Mouse (Mus musculus) thymus, postnatal 4 days (tissue): ENCODE measurements around the gene Uchl4.
"Not testable (repeated sequence)": the region's sequence is repeated elsewhere in the genome, so short reads cannot be mapped to it uniquely, and the experiment has no call there.

ENCODE experiments used
- DNase-seq: peaks from one replicate; pipeline ENCODE4 v3.0.0; 2021

Gene Uchl4

GRCm38 (mm10) chr9:64232257-64232957 lies 2.6 kb upstream of the Uchl4 start:
- no peak for DNase-seq

DNA sequence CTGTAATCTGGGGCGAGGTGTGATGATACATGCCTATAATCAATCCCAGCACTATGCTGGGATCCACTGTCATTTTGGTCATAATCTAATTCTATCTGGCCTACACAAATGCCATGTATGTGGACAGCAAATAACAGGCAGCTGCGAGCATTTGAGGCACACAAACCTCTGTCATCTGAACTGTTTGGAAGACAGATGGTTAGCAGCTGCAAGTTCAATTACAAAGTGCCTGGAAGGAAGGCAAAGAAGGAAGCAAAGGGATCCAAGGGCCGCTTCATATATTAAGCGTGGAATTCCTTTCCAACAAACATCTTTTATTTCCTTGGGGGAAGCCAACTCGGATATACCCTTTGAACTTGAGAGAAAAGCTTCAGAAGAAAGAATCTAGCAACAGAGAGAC lies 1.3 kb upstream of the Uchl4 start:
- DNase-seq = no peak

DNA sequence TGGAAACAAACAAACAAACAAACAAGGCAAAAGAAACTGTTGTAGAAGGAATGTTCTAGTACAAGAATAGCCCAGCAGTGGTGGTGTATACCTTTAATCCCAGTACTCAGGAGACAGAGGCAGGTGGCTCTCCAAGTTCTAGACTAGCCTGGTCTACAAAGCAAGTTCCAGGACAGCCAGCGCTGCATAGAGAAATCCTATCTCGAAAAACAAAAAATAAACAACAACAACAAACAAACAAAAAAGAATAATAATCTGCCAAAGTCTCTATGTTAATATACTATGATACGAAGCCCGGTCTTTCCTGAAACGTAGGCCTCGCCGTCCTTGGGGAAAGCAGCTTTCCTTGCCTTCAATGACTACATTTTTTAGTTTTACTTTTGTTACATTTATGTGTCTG lies 1.1 kb downstream of the Uchl4 start:
- DNase-seq = no peak

DNA sequence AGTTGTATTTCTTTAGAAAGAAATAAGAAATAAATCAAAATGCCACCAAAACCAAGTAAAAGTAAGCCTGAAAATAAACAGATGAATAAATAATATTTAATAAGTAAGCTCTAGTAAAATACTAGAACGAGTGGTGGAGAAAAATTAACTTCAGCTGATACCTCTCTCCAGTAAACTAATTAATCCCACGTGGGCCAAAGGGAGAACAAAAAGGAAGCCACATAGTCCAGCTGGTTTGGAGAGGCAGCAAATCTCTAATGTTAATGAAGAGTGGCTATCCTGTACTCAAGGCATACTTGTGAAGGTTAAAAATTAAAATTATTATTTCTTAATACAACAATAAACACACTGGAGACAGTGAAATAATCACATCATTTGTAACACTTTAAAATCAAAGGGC lies 5.1 kb downstream of the Uchl4 start:
- no peak for DNase-seq

DNA sequence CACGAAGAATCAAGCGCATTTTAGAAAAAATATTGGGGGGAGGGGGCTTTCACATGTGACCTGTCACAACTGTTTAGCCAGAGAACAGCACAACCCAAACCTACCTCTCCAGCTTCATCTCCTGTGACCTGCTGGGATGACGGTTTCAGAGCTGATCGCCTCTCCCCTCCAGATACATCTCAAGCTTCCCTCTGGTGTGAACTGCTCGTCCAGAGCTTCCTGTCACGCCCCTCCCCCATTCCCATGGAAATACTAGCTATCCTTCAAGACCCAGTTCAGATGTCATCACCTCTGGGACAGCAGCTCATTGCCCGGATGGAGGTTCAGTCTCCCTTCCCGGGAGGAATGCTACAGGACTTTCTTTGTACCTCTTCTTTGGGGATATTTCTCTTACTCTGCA lies 5.7 kb downstream of the Uchl4 start:
- DNase-seq = no peak

GRCm38 (mm10) chr9:64242381-64242831 lies 7.4 kb downstream of the Uchl4 start:
- no peak for DNase-seq

DNA sequence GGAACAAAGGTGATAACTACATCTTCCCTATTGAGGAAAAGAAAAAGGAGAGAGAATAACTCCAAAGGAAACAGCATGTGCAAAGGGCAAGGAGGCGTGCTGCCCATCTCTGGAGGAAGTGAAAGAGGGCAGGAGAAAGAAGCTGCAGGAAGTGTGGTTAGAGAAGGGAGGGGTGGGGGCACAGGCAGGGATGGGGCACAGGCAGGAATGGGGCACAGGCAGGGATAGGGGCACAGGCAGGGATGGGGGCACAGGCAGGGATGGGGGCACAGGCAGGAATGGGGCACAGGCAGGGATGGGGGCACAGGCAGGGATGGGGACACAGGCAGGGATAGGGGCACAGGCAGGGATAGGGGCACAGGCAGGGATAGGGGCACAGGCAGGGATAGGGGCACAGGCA lies 14.4 kb downstream of the Uchl4 start:
- no peak for DNase-seq

DNA sequence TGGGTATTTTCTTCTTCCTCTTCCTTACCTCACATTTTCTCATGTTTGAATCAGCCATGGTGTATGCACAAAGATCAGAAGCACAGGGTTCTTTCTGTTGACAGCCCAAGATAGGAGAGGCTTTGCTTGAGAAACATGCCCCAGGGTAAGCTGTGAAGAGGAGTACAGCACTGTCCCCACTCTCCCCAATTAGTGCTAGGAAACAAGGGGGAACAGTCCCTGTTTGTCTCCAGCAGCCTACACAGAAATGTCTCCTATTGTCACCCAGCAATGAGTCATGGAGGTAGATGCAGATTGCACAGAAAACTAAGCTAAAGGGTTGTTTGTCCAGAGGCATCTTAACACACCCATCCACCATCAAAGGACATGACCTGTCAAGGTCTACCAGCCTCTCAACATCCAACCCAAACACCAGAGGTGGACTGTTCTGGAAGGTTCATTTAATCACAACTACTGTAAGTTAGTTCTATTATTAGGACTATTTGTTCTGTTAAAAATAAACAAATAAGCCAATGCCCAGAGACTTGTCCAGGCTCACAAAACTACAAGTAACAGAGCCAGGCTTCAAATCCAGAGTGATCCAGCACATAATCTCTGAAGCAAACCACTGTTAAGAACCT lies 15.2 kb downstream of the Uchl4 start:
- DNase-seq = no peak

DNA sequence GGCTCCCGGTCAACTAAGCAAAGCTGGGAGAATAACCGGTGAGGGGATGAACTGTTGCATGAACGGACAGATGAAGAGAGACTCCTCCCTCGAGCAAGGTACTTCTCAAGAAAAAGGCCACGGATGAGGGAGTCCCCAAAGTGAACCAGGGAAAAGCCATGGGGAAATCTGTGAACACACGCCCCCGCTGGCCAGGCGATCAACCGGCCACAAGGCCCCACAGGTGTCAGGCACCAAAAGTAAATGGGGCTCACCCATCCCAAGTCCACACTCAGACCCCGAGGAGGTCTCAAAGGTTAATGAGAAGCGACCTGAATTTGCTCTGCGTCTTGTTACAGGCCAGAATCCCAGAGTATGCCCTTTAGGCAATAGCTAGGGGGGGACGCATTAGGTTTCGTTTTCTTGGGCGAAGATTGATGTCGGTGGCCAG lies 17.6 kb downstream of the Uchl4 start:
- DNase-seq = no peak

- DNase-seq = peak; percentile 100
Observed at GRCm38 (mm10) chr9:64253021-64253904, 18.3 kb downstream of the Uchl4 start, which contains the start of gene Map2k1. Gene Map2k1 (minus strand): TSS chr9:64253631.

DNA sequence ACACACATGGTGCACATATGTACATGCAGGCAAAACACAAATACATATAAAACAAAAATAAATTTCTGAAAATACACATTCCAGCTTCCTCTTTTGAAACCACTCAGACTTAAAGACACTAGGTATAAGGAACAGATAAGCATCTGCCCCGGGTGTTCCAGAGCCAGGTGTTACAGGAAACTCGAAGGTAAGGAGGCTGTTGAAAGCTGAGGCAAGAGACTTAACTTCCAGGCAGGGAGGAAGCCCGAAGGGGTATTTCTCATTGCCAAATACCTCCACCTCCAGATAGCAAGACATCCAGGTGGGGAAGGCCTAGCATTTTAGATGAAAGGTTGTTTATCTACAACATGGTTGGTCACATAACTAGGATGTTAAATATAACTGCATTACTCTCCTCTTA lies 20.4 kb downstream of the Uchl4 start:
- no peak for DNase-seq

DNA sequence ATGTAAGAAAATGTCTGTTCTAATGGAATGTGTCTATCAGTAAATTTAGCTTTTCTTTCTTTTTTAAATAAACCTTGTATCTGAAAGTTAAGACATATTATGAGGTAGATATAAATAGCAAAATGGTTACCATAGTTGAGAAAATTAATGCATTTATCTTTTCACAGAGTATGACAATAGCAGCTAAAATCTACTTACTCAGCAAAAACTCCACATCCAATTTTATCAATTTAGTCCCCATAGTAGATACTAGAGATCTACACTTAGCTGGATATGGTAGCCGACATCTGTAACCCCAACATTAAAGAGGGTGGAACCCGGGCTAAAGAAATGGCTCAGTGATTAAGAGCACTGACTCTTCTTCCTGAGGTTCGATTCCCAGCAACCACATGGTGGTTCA lies 21.2 kb downstream of the Uchl4 start:
- no peak for DNase-seq

- DNase-seq = no peak
Observed at GRCm38 (mm10) chr9:64259906-64260305, 24.9 kb downstream of the Uchl4 start.

DNA sequence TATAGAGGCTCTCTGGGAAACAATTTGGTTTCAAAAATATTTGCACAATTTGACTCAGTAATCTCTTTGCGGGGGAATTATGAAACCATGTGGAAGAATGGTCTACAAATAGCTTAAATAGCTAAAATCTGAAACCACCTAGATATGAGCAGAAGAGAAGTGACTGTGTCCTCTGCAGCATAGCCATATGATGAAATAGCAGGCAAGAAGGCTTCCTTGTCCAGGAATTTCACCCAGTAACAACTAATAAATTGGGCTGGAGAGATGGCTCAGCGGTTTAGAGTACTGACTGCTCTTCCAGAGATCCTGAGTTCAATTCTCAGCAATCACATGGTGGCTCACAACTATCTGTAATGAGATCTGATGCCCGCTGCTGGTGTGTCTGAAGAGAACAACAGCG lies 26.0 kb downstream of the Uchl4 start:
- DNase-seq = no peak

GRCm38 (mm10) chr9:64264813-64265212 lies 29.8 kb downstream of the Uchl4 start:
- DNase-seq = no peak

GRCm38 (mm10) chr9:64267231-64267630 lies 32.2 kb downstream of the Uchl4 start:
- DNase-seq = no peak

DNA sequence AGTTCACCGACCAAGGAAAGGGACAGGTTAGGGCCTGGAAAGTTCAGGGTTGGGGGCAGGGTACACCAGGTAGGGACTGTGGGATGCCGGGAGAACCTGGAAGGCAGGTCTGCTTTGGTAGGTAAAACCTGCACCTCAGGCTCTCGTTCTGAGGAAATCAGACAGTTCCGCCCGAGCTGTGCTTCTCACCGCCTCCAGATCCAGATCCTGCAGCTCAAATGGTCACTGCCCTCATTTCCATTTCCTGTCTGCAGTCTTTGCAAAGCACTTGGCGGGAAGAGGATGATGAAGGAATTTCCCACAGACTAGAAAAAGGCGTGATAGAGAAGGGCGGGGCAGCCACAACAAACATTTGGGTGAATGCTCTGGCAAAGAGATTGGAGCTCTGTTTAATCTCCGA lies 33.2 kb downstream of the Uchl4 start:
- DNase-seq = no peak

DNA sequence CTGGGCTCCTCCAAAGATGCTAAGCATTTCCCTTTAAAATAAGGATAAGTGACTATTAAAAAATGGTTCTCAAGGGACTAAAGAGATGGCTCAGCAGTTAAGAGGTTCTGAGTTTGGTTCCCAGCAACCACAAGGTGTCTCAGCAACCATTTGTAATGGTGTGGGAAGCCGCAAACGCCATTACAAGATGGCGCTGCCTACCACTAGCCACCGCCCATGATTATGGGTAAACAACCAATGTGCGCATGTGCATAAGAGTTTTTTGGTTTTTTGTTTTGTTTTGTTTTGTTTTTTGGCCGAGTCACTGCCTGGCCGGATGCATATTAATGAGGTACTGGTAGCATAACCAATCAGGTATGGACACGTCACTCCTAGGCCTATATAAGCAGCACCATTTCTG lies 33.8 kb downstream of the Uchl4 start:
- not testable (repeated sequence) for DNase-seq

- no peak for DNase-seq
Observed at GRCm38 (mm10) chr9:64271249-64271648, 36.2 kb downstream of the Uchl4 start.

DNA sequence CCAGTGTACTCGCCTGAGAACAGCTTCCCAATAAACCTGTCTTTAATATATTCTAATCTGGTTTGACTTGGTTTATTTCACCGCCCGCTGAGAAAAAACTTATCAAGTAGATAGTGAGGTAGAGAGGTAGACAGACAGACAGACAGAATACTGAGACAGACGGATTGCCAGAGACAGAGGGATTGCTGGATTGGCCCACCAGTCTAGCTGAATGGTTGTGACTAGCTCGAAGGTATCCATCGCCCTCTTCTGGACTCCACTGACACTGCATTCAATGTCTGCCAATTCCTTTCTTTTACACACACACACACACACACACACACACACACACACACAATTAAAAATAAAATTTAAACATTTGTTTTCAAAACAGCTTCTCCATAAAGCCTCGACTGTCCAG lies 37.6 kb downstream of the Uchl4 start:
- DNase-seq = peak; percentile 58

DNA sequence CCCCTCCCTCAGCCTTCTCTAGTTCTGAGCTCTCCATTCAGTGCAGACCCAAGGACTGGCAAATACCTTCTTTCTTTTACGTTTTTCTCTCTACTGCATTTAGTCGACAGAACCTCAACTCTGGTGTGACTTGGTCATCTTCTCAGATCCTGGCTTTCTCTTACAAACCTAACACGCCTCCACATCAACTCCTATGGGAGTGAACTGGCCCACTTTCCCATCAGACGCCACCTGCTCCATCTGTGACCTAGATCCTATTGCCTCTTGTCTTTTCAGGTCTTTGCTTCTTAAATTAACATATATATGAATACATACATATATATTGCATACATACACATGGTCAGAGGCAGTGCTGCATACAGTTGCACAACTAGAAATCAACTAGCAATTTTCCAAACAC lies 38.8 kb downstream of the Uchl4 start:
- DNase-seq = no peak

GRCm38 (mm10) chr9:64274291-64274690 lies 39.3 kb downstream of the Uchl4 start:
- DNase-seq = no peak

DNA sequence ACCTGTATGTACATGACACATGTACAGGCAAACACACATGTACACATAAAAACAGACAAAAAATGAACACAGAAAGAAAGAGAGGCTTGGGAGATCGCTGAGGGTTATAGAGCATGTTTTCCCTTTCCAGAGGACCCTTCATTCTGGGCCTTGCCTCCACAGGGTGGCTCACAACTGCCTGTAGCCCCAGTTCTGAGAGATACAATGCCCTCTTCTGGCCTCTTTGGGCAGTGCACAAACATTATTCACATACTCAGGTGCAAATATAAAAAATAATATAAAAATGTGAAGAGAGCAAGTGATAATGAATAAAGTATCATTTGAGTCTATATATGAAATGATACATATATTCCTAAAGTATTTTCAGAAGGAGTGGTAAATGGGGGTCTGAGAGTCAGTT lies 39.9 kb downstream of the Uchl4 start:
- peak; percentile 66 for DNase-seq

DNA sequence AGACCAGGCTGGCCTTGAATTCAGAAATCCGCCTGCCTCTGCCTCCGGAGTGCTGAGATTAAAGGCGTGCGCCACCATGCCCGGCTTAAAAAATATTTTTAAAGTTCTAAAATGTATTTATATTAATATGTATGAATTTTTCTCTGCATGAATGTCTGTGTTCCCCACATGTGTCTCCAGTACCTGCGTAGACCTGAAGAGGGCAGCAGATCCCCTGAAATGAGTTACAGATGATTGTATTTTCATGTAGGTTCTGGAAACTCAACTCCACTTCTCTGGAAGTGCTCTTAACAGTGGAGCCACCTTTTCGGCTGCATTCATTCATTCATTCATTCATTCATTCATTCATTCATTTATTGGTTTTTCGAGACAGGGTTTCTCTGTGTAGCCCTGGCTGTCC lies 42.7 kb downstream of the Uchl4 start:
- DNase-seq = peak; percentile 87
